Mouse (Mus musculus) spleen, postnatal 10 days (tissue): ENCODE measurements around the gene Chrna10.

Experiments used
- DNase-seq, 2 experiments: peaks; one replicate each; pipeline ENCODE4 v3.0.0; 2021 to 2022; ENCODE audit warnings: low spot score in 2 of 2

The Chrna10 gene

DNA sequence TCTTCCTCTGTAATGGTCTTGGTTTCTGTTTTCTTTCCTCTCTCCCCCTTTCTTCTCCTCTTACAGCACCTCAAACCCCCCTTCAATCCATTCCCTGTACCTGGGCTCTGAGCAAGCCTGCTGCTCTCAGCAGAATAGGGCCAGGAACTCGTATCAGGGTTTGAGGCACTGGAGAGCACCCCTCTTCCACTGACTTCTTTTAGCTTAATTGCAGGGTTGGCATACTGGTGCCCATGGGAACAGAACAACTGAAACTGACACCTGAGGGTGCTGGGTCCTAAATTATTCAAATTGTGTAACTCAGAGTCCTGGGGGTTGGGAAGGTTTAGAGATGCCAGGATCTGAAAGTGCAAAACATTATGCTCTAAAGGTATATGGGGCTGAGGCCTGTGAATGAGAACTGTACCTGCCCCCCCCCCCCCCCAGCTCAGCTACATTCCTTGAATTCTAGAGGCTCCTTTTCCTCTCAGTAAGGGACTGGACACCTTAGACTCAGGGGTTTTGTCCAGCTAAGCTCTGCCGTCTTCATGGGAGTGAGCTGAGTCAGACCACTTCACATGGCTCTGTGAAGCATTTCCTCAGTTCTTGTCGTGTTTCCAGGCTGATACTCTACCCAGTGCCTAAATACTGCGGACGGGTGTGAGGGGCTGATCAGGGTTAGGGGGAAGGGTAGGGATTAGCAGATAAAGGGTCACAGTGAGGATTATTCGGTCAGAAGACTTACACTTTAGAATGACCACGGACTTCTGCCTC lies at the start of gene Chrna10:
Gene Chrna10 (minus strand): TSS at position 250 of the 753 bp plus-strand sequence.
- no peak for DNase-seq

DNA sequence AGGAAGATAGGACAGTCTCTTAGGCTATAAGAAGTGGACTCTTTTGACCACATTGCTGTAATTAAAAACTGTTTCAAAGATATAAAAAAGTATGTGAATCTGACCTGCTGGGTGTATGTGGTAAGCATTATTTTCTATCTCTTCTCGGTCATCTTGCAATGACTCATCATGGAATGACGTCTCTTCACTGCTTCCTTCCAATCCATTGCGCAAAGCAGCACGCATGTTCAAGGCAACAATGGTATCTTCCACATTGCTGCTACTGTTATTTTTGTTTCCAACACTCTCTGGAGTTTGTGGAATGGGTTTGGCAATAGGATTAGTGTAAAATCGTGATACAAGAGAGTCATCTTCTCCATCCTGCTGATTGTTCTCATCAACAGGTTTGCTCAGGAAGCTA lies 37.1 kb upstream of the Chrna10 start:
- no peak for DNase-seq

DNA sequence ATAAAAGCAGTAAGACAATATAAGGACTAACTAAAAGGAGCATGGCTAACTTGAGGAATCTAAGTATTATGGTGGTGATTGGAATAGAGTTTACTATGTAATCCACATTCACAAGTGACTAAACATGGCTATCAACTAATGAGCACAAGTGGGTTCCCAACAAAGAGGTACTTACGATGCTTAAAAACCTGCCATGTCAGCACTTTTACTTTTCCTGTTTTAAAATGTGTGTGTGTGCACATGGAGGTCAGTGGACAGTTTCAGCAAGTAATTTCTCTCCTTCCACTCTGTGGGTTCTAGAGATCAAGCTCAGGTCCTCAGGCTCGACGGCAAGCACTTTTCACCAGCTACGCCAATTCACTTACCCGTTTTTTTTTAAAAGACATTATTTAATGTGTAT lies 21.3 kb upstream of the Chrna10 start:
- no peak for DNase-seq

DNA sequence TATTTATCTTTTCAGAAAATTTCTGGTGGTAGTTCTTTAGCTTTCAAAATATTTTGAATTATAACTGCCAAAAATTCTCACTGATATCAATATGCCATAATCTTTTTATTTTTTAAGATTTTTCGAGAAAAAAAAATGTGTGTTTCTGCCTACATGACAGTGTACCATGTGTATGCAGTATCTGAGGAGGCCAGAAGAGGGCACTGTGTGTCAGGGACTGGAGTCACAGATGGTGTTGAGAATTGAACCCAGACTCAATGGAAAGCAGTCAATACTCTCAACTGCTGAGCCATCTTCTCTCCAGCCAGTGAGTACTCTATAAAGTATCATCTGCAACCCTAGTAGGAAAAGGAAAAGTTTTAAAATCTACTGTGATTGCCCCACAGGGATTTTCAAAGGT lies 20.8 kb upstream of the Chrna10 start:
- DNase-seq = peak; percentile 40 to 74

DNA sequence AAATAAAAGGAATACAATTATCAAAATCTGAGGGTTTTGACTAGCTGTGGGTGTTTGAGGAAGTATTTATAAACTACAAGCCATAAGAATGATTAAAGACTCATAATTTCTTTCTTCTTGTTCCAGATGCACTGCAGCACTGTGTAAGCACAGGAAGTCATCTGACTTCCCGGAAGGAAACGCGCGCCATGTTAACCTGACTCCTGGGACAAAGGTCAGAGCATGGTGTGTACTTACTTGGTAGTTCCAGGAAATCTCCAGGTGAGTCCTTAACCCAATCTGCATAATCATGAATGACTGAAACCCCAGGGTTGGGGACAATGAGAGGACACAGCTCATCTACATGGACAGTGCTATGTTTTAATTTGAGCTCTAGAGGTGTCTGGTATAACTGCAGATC lies 15.8 kb upstream of the Chrna10 start:
- DNase-seq = no peak

DNA sequence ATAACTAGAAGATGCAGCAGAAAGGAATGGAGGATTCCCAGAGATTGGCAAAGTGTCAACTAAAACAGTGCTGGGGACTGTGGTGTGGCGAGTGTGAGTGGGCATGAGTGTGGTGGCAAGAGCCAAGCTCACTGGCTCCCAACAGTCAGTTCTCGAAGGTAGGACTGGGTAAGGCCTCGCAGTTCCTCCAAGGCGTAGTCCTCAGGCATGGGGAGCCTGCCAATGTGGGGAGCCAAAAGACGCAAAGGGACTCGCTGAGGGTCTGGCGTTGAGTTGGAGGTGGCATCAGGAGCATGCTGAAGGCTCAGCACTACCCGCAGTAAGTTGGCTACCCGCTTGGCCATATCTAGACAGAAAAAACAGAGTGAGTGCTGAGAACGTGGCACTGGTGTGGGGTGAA lies 3.7 kb upstream of the Chrna10 start:
- no peak for DNase-seq

DNA sequence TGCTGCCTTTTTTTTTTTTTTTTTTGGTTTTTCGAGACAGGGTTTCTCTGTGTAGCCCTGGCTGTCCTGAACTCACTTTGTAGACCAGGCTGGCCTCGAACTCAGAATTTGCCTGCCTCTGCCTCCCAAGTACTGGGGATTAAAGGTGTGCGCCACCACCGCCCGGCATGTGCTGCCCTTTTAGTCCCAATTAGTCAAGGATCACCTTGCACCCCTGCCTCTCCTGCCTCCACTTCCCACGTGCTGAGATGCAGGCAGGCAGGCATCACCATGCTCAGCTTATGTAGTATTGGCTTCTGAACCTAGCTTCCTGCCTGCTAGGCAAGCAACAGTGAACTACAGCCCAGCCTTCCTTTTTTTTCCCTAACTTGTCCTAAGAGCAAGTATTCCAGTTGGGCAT lies 754 bp upstream of the Chrna10 start:
- DNase-seq = no peak

DNA sequence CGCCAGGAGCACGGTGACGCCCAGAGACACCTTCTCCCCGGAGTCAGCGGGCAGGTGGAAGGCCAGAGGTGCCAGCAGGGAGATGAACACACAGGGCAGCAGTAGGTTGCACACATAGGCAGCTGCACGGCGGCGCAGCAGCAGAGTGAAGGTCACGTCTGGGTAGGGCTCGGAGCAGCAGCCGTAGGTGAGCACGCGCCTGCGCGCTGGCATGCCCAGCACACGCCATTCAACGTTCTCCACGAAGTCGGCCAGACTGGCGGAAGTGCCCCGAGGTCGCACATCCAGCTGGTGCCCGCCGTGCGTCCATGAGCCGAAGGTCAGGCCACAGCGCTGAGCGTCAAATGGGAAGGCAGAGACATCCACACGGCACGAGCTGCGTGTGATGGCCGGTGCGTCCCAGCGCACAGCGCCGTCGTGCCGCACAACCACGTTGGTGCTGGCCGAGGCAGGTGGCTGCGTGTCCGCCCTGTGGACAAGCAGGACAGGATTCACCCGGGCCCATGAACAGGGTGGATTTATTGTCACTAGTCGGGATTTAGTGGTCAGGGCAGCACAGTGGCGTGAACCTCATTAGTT lies 3.4 kb downstream of the Chrna10 start:
- DNase-seq = no peak

DNA sequence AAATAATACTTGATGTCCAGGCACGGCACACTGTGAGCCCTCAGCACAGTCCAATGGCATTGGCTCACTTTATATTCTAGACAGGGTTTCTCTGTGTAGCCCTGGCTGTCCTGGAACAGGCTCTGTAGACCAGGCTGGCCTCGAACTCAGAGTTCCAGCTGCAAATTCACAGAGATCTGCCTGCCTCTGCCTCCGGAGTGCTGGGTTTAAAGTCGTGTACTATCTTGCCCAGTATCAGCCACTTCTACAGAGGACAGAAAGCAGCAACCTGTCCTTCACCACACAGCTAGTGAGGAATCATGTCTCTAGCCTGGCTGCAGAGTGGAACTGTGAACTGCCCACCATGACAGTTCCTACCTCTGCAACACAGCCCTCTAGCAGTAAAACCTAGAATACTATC lies 6.9 kb downstream of the Chrna10 start:
- DNase-seq = no peak

DNA sequence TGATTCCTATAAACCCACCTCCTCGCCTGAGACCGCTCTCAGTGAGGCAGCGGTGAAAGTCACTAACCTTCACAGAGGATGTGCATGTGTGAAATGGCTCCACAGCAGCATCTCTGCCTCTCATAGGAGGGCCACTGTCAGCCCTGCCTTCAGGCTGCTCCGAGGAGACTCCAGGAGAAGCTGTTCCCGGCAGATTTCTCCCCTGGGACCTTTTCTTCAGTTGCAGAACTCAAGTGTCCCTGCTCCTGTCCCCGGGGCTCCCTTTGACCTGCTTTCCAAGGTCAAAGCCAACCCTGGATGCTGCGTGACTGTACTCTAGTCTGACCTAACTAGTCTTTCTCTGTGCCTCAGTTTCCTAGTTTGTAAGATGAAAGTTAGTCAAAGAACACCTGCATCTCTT lies 7.5 kb downstream of the Chrna10 start, which contains the start of gene Art5:
Gene Art5 (minus strand): TSS at position 319 of the 400 bp plus-strand sequence.
- DNase-seq = no peak

DNA sequence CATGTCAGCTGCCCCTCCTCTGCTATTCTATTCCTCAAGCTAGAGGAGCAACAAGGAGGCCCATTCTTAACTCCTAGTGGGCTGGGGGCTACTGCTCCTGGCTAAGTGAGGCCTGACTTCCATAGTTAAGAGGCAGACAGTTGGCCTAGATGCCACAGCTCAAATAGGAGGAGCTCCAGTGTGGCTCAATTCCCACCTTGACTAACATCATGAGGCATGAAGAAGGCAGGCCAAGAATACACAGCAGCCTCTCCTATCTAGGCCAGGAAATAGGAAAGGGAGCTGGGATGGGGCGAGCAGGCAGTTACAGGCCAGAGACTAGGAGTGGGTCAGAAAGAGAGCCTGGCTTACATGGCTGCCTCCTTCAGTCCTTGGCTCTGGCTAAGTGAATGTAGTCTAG lies 8.4 kb downstream of the Chrna10 start:
- DNase-seq = no peak

DNA sequence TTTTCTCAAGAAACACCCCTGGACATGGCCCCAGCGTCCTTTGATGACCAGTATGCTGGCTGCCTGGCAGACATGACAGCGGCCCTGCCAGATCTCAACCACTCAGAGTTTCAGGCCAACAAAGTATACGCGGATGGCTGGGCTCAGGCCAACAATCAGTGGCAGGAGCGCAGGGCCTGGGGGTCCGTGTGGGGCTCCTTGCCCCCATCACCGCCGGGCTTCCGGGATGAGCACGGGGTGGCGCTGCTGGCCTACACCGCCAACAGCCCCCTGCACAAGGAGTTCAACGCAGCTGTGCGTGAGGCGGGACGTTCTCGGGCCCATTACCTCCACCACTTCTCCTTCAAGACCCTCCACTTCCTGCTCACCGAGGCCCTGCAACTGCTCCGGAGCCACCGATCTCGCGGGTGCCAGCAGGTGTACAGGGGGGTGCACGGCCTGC lies 9.9 kb downstream of the Chrna10 start:
- peak in 1 of 2 experiments; percentile 32 for DNase-seq

DNA sequence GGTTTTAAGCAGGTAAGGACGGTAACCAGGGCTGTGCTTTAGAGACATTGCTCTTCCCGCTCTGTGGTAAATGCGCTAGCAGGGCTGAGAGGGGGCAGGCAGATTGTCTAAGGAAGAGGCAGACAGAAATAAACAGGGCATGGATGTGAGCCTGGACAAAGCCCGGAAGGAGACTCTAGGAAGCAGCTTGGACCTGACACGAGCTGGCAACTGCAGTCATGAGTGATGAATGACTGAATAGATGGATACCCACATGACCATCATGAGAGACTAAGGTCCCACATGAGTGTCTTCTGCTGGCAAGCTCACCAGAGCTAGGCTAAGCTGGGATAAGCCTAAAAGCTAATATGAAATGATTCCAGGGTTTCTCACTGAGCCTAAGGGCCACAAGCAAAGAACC lies 12.5 kb downstream of the Chrna10 start:
- no peak for DNase-seq

DNA sequence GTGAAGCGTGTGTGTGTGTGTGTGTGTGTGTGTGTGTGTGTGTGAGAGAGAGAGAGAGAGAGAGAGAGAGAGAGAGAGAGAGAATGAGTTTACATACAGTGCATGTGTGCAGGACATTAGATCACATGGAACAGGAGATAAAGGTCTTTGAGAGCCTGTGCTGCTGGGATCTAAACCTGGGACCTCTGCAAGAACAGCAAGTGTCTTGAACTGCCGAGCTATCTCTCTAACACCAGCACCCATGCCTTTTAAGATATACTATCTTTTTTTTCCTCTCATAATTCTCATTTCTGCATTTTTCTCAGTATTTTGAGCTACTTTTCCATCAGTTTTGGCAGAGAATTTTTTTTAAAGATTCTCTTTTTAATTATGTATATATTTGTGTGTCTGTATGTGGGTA lies 13.1 kb downstream of the Chrna10 start:
- DNase-seq = no peak

DNA sequence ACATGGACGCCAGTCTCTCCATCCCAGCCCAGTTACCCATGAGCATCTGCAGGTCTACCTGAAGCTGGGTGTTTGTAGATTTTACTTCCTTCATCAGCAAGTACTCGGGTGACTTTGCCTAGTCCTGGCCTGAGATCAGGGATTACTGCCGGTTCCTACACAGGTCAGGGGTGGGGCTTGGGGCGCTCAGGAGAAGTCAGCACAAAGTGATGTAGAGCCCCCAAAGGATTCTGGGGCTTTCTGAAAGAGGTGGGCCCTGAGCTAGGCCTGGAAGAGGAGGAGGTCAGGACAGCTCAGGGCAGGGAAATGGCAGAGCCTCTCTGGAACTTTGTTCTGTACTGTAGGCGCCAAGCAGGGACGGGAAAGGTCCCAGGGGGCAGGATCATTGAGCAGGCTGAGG lies 13.9 kb downstream of the Chrna10 start:
- no peak for DNase-seq

DNA sequence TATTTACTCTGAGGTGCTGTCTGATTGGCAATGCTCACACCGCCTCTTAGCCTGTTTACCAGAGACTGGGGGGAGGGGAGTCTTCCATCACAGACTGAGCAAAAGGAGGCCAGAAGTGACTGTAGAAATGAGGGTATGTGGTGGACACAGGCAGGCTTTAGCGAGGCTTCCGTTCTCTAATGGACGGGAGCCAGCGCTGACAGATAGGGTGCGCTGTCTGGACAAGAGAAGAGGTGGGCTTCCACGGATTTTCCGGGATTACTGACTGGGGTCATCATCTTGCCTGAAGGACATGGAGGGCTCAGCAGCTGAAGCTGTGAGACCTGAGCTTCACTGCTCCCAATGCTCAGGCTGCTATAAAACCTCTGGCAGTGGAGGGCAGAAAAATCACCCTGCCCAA lies 14.4 kb downstream of the Chrna10 start:
- no peak for DNase-seq

DNA sequence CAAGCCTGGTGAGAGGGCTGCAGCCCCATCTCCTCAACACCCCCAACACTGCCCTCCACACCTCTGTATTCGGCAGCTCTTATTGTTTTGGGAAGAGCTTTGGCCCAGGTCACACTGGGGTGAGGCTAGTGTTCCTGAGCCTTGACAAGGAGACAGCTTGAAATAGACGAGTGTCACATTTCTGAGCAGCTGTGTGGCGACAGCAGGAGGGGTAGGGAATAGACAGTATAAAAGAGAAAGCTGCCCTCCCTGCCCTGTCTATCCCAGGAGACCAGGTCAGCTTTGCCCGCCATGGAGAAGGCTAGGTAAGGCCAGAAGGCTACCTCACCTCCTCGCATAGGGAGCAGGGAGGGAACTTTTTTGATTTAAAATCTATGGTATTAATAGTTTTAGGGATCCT lies 15.1 kb downstream of the Chrna10 start, which contains the start of gene Art1:
Gene Art1 (plus strand): TSS at position 257 of the 400 bp plus-strand sequence.
- DNase-seq = no peak

DNA sequence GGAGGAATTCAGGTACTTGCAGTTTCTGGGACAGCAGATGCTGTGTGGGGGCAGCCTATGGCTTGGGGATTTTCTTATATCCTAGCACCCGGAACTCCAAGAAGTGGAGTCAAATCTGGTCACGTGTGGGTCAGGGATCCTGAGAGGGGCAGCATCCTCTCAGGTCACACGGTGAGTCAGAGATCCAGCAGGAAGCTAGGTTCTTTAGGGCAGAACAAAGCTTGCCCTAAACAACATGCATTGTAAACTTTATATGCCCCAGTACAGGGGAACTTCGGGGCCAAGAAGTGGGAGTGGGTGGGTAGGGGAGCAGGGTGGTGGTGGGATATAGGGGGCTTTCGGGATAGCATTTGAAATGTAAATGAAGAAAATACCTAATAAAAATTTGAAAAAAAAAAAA lies 15.8 kb downstream of the Chrna10 start:
- DNase-seq = no peak

DNA sequence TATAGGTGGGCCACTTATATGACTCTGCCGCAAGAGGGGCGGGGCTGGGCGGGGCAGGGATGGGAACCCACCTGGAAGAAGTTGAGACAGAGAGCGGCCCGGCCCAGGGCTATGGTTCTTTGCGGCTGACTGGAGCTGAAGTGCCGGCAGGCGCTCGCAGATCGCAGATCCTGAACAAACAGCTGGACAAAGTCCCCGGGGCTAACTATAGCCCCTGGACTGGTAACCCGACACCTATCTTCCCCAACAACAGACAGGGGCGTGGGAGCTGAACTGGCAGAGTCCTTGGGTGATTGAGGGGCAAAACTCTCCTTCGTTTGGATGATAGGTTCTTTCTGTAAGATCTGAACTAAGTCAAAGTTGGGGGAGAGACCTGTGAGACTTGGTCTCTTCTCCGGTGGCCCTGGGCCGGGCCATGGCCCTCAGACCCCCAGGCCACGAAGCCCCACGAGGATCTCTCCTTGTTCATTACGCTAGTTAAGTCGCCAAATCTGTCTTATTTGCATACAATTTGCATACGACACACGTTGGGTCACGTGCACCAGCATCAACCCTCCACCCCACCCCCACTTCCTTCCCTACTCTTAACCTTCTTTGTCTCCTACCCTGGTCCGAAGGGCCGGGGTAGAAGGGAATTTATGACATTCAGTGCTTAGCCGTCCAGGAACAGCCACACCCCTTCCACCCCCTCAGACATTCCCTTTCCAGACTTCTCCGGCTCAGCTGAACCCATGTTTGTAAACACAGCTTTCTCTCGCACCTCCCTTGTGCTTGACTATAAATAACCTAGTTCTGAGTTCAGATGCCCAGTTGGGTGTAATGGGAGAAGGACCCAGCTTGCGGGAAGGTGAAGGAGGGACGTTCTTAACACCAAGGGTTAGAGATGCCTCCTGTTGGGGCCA lies 16.6 kb downstream of the Chrna10 start:
- DNase-seq = peak in 1 of 2 experiments; percentile 63

DNA sequence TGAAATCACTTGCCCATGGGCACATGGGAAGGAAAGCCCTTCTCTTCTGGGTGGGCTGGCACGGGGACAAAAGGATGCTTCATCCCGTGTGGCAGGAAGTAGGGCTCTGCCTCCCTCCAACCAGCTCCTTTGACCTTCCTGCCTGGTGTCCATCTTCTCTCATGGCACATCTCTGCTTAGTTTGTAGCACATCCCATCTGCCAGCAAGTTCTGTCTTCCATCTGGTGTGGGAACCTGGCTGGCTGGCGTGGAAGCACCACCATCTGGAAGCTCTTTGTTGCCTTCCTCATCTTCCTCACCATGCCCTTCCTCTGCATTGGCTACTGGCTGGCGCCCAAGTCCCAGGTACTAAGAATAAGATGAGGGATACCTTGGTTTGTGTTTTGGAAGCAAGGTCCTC lies 29.3 kb downstream of the Chrna10 start:
- DNase-seq = no peak

DNA sequence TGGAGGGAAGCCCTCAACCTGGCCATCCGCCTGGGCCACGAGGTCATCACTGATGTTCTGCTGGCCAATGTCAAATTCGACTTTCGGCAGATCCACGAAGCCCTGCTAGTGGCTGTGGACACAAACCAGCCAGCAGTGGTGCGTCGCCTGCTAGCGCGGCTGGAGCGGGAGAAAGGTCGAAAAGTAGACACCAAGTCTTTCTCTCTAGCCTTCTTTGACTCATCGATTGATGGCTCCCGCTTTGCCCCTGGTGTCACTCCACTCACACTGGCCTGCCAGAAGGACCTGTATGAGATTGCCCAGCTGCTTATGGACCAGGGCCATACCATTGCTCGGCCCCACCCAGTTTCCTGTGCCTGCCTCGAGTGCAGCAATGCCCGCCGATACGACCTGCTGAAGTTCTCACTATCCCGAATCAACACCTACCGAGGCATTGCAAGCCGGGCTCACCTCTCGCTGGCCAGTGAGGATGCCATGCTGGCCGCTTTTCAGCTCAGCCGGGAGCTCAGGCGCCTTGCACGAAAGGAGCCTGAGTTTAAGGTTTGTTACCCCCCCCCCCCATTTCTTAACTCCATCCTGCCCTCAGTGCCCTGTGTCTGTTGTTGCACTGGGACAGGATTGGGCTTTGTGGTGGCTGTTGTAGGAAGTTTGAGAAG lies 32.5 kb downstream of the Chrna10 start:
- DNase-seq = no peak

DNA sequence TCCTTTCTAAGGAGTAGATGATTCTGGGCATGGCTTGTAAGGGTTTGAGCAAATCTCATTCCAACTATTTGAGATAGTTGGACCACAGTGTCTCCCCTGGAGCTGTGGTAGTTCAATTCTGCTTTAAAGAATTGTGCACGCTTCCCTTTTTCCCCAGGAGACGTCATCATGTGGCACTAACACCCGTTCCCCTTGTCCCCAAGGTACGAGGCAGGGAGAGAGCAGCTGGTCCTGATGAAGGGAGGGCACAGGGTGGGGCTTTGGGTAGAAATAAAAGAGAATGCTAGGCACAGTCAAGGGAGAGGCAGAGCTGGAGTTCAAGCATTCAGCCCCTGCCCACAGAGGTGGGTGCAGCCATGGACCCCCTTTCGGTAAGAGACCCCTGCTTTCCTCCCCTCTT lies 33.8 kb downstream of the Chrna10 start, which contains the start of gene Trpc2:
Gene Trpc2 (plus strand): TSS at position 301 of the 400 bp plus-strand sequence.
- no peak for DNase-seq
